Mouse (Mus musculus) kidney, postnatal 36 days (tissue): ENCODE measurements around the gene Olfr13.
"Not testable (repeated sequence)": the region's sequence is repeated elsewhere in the genome, so short reads cannot be mapped to it uniquely, and the experiment has no call there.

Experiments used
- DNase-seq, 2 experiments: peaks; one replicate each; pipeline ENCODE4 v3.0.0; 2021 to 2022; ENCODE audit warnings: mixed read lengths in 2 of 2

Gene Olfr13

GRCm38 (mm10) chr6:43171840-43172239 lies at the start of gene Olfr13:
TSS of gene Olfr13 (plus strand) at chr6:43172140.
- no peak for DNase-seq

GRCm38 (mm10) chr6:43146267-43146666 lies 25.7 kb upstream of the Olfr13 start, which contains the start of gene Olfr237-ps1:
TSS of gene Olfr237-ps1 (plus strand) at chr6:43146567.
- DNase-seq, result not testable (repeated sequence)

GRCm38 (mm10) chr6:43159502-43159901 lies 12.4 kb upstream of the Olfr13 start:
- DNase-seq, result no peak

GRCm38 (mm10) chr6:43162982-43163381 lies 9.0 kb upstream of the Olfr13 start, which contains the start of gene Olfr437:
TSS of gene Olfr437 (plus strand) at chr6:43163282.
- DNase-seq, result no peak

- no peak for DNase-seq
Observed at GRCm38 (mm10) chr6:43167246-43167645, 4.7 kb upstream of the Olfr13 start.

GRCm38 (mm10) chr6:43178129-43178528 lies 6.2 kb downstream of the Olfr13 start:
- no peak for DNase-seq

GRCm38 (mm10) chr6:43178584-43179501 lies 6.9 kb downstream of the Olfr13 start:
- no peak for DNase-seq

GRCm38 (mm10) chr6:43190986-43191385 lies 19.0 kb downstream of the Olfr13 start:
- no peak for DNase-seq

GRCm38 (mm10) chr6:43196781-43197180 lies 24.8 kb downstream of the Olfr13 start, which contains the start of gene Olfr435:
TSS of gene Olfr435 (plus strand) at chr6:43197146.
- DNase-seq, result no peak

- DNase-seq, result no peak
Observed at GRCm38 (mm10) chr6:43198094-43198493, 26.2 kb downstream of the Olfr13 start.

- DNase-seq, result no peak
Observed at GRCm38 (mm10) chr6:43202786-43203185, 30.8 kb downstream of the Olfr13 start.

- DNase-seq, result no peak
Observed at GRCm38 (mm10) chr6:43205355-43205754, 33.4 kb downstream of the Olfr13 start.

GRCm38 (mm10) chr6:43212873-43213272 lies 40.9 kb downstream of the Olfr13 start, which contains the start of gene Olfr434:
TSS of gene Olfr434 (plus strand) at chr6:43213021.
- DNase-seq, result not testable (repeated sequence)
